Mouse (Mus musculus) gastrocnemius, postnatal 10 days (tissue): ENCODE measurements at regions not wholly inside any gene's neighbourhood (a gene's known extent, or its start where the extent isn't known, plus 50 kb on each side); places are given as distances from the start of the nearest gene placed in this dataset.
"Not testable (repeated sequence)": the region's sequence is repeated elsewhere in the genome, so short reads cannot be mapped to it uniquely, and the experiment has no call there.

ENCODE experiments used
- DNase-seq: peaks from one replicate; pipeline ENCODE4 v3.0.0; 2021; ENCODE audit warnings: mixed read lengths

- no peak for DNase-seq
Measured at GRCm38 (mm10) chr1:194565574-194565973, 52.4 kb upstream of the Plxna2 start.

GRCm38 (mm10) chr1:194563946-194564345, 54.1 kb upstream of the Plxna2 start:
- no peak for DNase-seq

GRCm38 (mm10) chr1:194561098-194561497, 56.9 kb upstream of the Plxna2 start:
- no peak for DNase-seq

GRCm38 (mm10) chr1:194548661-194549060, 69.4 kb upstream of the Plxna2 start:
- no peak for DNase-seq

- DNase-seq: no peak
Measured at GRCm38 (mm10) chr1:194548243-194548642, 69.8 kb upstream of the Plxna2 start.

- DNase-seq: no peak
Measured at GRCm38 (mm10) chr1:194540923-194541322, 77.1 kb upstream of the Plxna2 start.

- DNase-seq: no peak
Measured at GRCm38 (mm10) chr1:194527342-194528165, 90.5 kb upstream of the Plxna2 start.

GRCm38 (mm10) chr1:194524976-194525375, 93.0 kb upstream of the Plxna2 start:
- DNase-seq: no peak

GRCm38 (mm10) chr1:194521216-194521615, 96.8 kb upstream of the Plxna2 start:
- DNase-seq: no peak

- DNase-seq: no peak
Measured at GRCm38 (mm10) chr1:194519509-194520220, 98.4 kb upstream of the Plxna2 start.

- no peak for DNase-seq
Measured at GRCm38 (mm10) chr1:194516136-194516535, 101.9 kb upstream of the Plxna2 start.

GRCm38 (mm10) chr1:194508314-194508713, 109.7 kb upstream of the Plxna2 start:
- no peak for DNase-seq

- DNase-seq: no peak
Measured at GRCm38 (mm10) chr1:194505826-194506225, 112.2 kb upstream of the Plxna2 start.

- no peak for DNase-seq
Measured at GRCm38 (mm10) chr1:194504207-194504606, 113.8 kb upstream of the Plxna2 start.

- no peak for DNase-seq
Measured at GRCm38 (mm10) chr1:194503517-194503916, 114.5 kb upstream of the Plxna2 start.

GRCm38 (mm10) chr1:194496424-194496823, 121.6 kb upstream of the Plxna2 start:
- DNase-seq: no peak

- DNase-seq: no peak
Measured at GRCm38 (mm10) chr1:194491111-194491510, 126.9 kb upstream of the Plxna2 start.

GRCm38 (mm10) chr1:194488126-194488525, 129.9 kb upstream of the Plxna2 start:
- no peak for DNase-seq

- DNase-seq: no peak
Measured at GRCm38 (mm10) chr1:194482717-194483059, 135.3 kb upstream of the Plxna2 start.

GRCm38 (mm10) chr1:194482001-194482716, 135.9 kb upstream of the Plxna2 start:
- DNase-seq: no peak

GRCm38 (mm10) chr1:194471281-194471680, 146.7 kb upstream of the Plxna2 start:
- DNase-seq: not testable (repeated sequence)

GRCm38 (mm10) chr1:194452480-194452879, 165.5 kb upstream of the Plxna2 start:
- DNase-seq: no peak

- no peak for DNase-seq
Measured at GRCm38 (mm10) chr1:194443681-194444080, 174.3 kb upstream of the Plxna2 start.
